Mouse (Mus musculus) olfactory bulb, adult 2 months (tissue): ENCODE measurements around the gene Pdk2.

Experiments used
- CTCF ChIP-seq: fragments of 200-500 bp; IDR thresholded peaks from 2 replicates; pipeline ENCODE4 v1.5.1; 2012; ENCODE audit warnings: low read depth, mild to moderate bottlenecking, low read length, moderate library complexity; ENCODE audit not compliant: insufficient read depth
- POLR2A ChIP-seq: fragments of 200-500 bp; IDR thresholded peaks from 2 replicates; pipeline ENCODE4 v1.6.1; 2012; ENCODE audit warnings: mild to moderate bottlenecking, low read depth, low read length, moderate library complexity; ENCODE audit not compliant: insufficient read depth

GRCm38 (mm10) chr11:95075197-95076040, 34.3 kb upstream of the Pdk2 start:
- TF ChIP-seq CTCF (no peak), POLR2A (no peak)
